Mouse (Mus musculus) brain, embryonic 14.5 days (tissue): ENCODE measurements at regions not wholly inside any gene's neighbourhood (a gene's known extent, or its start where the extent isn't known, plus 50 kb on each side); places are given as distances from the start of the nearest gene placed in this dataset.

Experiments used
- DNase-seq: peaks from one replicate; pipeline ENCODE4 v3.0.0-alpha.2; 2011; ENCODE audit warnings: low read depth
- CTCF ChIP-seq: fragments of 200-500 bp; IDR thresholded peaks from 2 replicates; pipeline ENCODE4 v1.5.1; 2012; ENCODE audit warnings: inconsistent platforms, mild to moderate bottlenecking, moderate library complexity, borderline replicate concordance; ENCODE audit not compliant: insufficient read depth, insufficient read length; ENCODE audit errors: extremely low read depth
- POLR2A ChIP-seq: fragments of 200-500 bp; IDR thresholded peaks from 2 replicates; pipeline ENCODE4 v1.6.1; 2012; ENCODE audit warnings: mild to moderate bottlenecking, inconsistent platforms, borderline replicate concordance; ENCODE audit not compliant: poor library complexity, insufficient read depth, insufficient read length, severe bottlenecking; ENCODE audit errors: extremely low read depth

- peak; percentile 93 for DNase-seq
- TF ChIP-seq POLR2A, result no peak
- no peak for TF ChIP-seq CTCF
Observed at GRCm38 (mm10) chr15:69923833-69924232, 3423.1 kb upstream of the Lrrc6 start.

- TF ChIP-seq CTCF (no peak), POLR2A (no peak)
- DNase-seq, result peak; percentile 94
Observed at GRCm38 (mm10) chr15:69923280-69923679, 3422.6 kb upstream of the Lrrc6 start.

GRCm38 (mm10) chr15:69922176-69922575 is 3421.5 kb upstream of the Lrrc6 start:
- peak; percentile 59 for DNase-seq
- TF ChIP-seq POLR2A (no peak), CTCF (no peak)

- TF ChIP-seq CTCF (peak; percentile 18; the same call in 1 of the 2 replicates), POLR2A (no peak)
- no peak for DNase-seq
Observed at GRCm38 (mm10) chr15:69885764-69886163, 3385.1 kb upstream of the Lrrc6 start.

- DNase-seq, result no peak
- TF ChIP-seq POLR2A, result no peak
- TF ChIP-seq CTCF, result no peak
Observed at GRCm38 (mm10) chr15:69878511-69878910, 3377.8 kb upstream of the Lrrc6 start.

GRCm38 (mm10) chr15:69853521-69853920 is 3352.8 kb upstream of the Lrrc6 start:
- TF ChIP-seq CTCF, result no peak
- DNase-seq, result peak; percentile 22

GRCm38 (mm10) chr15:69849644-69850043 is 3348.9 kb upstream of the Lrrc6 start:
- TF ChIP-seq POLR2A (no peak), CTCF (no peak)
- DNase-seq, result no peak
